Mouse (Mus musculus): Measurements from ENCODE around the gene Nkain1. TPM values are rescaled to one million over a fixed set of nuclear protein-coding genes. Genes with fewer than 3 reads are reported as not detected.

Gene Nkain1
- polyA plus RNA-seq, 1 experiment: 3.2 TPM

GRCm38 (mm10) chr4:130550511-130550910 is 23.5 kb downstream of the Nkain1 start:
- no peak for DNase-seq (ENCODE audit: low spot score)

GRCm38 (mm10) chr4:130549189-130549588 is 24.8 kb downstream of the Nkain1 start:
- DNase-seq (ENCODE audit: low spot score): no peak

GRCm38 (mm10) chr4:130546798-130547562 is 27.0 kb downstream of the Nkain1 start:
- no peak for DNase-seq (ENCODE audit: low spot score)

GRCm38 (mm10) chr4:130544392-130544791 is 29.6 kb downstream of the Nkain1 start:
- DNase-seq (ENCODE audit: low spot score): no peak

GRCm38 (mm10) chr4:130543121-130543520 is 30.9 kb downstream of the Nkain1 start:
- DNase-seq (ENCODE audit: low spot score): no peak

- no peak for DNase-seq (ENCODE audit: low spot score)
These were observed 33.1 kb downstream of the Nkain1 start for GRCm38 (mm10) chr4:130540831-130541230.

GRCm38 (mm10) chr4:130539706-130540105 is 34.3 kb downstream of the Nkain1 start:
- no peak for DNase-seq (ENCODE audit: low spot score)

GRCm38 (mm10) chr4:130539053-130539452 is 34.9 kb downstream of the Nkain1 start:
- no peak for DNase-seq (ENCODE audit: low spot score)

- DNase-seq (ENCODE audit: low spot score): no peak
These were observed 36.6 kb downstream of the Nkain1 start for GRCm38 (mm10) chr4:130537371-130537770.

GRCm38 (mm10) chr4:130535789-130536188 is 38.2 kb downstream of the Nkain1 start:
- DNase-seq (ENCODE audit: low spot score): no peak

- peak; percentile 82 for DNase-seq (ENCODE audit: low spot score)
These were observed 40.0 kb downstream of the Nkain1 start for GRCm38 (mm10) chr4:130533975-130534374.

GRCm38 (mm10) chr4:130532347-130532746 is 41.6 kb downstream of the Nkain1 start:
- DNase-seq (ENCODE audit: low spot score): no peak

- peak; percentile 55 for DNase-seq (ENCODE audit: low spot score)
These were observed 42.2 kb downstream of the Nkain1 start for GRCm38 (mm10) chr4:130531645-130532280.

- no peak for DNase-seq (ENCODE audit: low spot score)
These were observed 46.2 kb downstream of the Nkain1 start for GRCm38 (mm10) chr4:130527804-130528203.

- no peak for DNase-seq (ENCODE audit: low spot score)
These were observed 48.9 kb downstream of the Nkain1 start for GRCm38 (mm10) chr4:130525041-130525440.

- DNase-seq (ENCODE audit: low spot score): no peak
These were observed 52.5 kb downstream of the Nkain1 start for GRCm38 (mm10) chr4:130521466-130521865.

- DNase-seq (ENCODE audit: low spot score): no peak
These were observed 53.5 kb downstream of the Nkain1 start for GRCm38 (mm10) chr4:130520482-130520851.

- DNase-seq (ENCODE audit: low spot score): peak; percentile 74
These were observed 54.1 kb downstream of the Nkain1 start for GRCm38 (mm10) chr4:130519567-130520481.

GRCm38 (mm10) chr4:130516490-130516889 is 57.5 kb downstream of the Nkain1 start:
- no peak for DNase-seq (ENCODE audit: low spot score)

All from urinary bladder, adult 2 months (tissue).